ENCODE assay signal across 13 mouse cellular contexts in the genomic region with DNA sequence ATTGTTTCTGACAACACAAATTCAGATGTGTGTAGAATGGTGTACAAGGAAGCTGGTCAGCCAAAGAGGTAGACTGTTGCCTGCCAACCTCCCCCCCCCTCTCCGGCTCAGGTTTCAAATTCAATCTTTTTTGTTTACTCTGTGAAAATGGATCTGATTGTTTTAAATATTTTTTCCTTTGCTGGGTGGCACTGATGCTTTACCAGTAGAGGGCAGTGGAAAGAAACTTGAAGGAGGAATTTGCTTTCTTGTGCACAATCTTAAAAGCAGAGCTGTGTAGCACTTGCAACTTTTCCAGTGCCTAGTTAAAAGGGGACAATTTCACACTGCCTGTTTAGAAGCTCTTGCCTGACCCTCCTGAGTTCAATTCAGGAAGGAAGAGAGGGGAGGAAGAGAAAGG. TPM values are rescaled to one million over a fixed set of nuclear protein-coding genes. Genes with fewer than 3 reads are reported as not detected.
DNase-seq lines count a peak whose midpoint lies in the region; ATAC-seq lines count a peak whose summit lies in the region.
"Had no signal": no experiment of that assay in that cellular context is flagged by ENCODE, and none has a peak within 500 bp of the region (broad histone marks: within the 10 kb centered on the region; RNA-seq: fewer than 3 reads in every experiment).

No protein-coding gene starts in this region.

- no peak for ATAC-seq in CD4-positive, CD25-positive, alpha-beta regulatory T cell, adult 4 months
- no peak for ATAC-seq in kidney, embryonic 15.5 days (replicated peaks; ENCODE audit: low FRiP score)

- no peaks in the 10 kb centered on the region for H3K4me1 ChIP-seq in kidney, embryonic 15.5 days
- H3K4me1 ChIP-seq: embryonic facial prominence, embryonic 15.5 days; limb, embryonic 13.5 days had no signal

- H3K27ac ChIP-seq in kidney, embryonic 15.5 days: no peak overlapping the region
- H3K27ac ChIP-seq: embryonic facial prominence, embryonic 15.5 days; limb, embryonic 13.5 days had no signal

- peaks cover 16% of the 10 kb centered on the region for H3K27me3 ChIP-seq in kidney, embryonic 15.5 days

- H3K4me2 ChIP-seq in kidney, embryonic 15.5 days: no peak overlapping the region
- H3K4me2 ChIP-seq: embryonic facial prominence, embryonic 15.5 days; limb, embryonic 13.5 days had no signal

- H3K9ac ChIP-seq in kidney, embryonic 15.5 days: no peak overlapping the region
- H3K9ac ChIP-seq: embryonic facial prominence, embryonic 15.5 days; limb, embryonic 13.5 days had no signal

- WGBS in kidney, embryonic 15.5 days: 34% methylated on average over 1 of the region's 1 CpGs

- H3K9me3 ChIP-seq in kidney, embryonic 15.5 days (replicated peaks): no peaks in the 10 kb centered on the region
- H3K9me3 ChIP-seq: embryonic facial prominence, embryonic 15.5 days; limb, embryonic 13.5 days had no signal

- H3K36me3 ChIP-seq in kidney, embryonic 15.5 days: no peaks in the 10 kb centered on the region
- H3K36me3 ChIP-seq: embryonic facial prominence, embryonic 15.5 days; limb, embryonic 13.5 days had no signal

- peak; percentile 27 for DNase-seq in CD4-positive, CD25-positive, alpha-beta regulatory T cell, adult 2 months (ENCODE audit: low read depth, low spot score)
- DNase-seq in kidney, postnatal 14 days: peak; percentile 3
- peak; percentile 16 for DNase-seq in Muller cell, postnatal 12 days (ENCODE audit: inconsistent ontology term)
- peak; percentile 2 to 6 for DNase-seq in kidney, postnatal 4 days
- no peak for DNase-seq in cerebellum, postnatal 25 days
- no peak for DNase-seq in thymus, postnatal 10 days (ENCODE audit: low spot score in 2 of 2)
- DNase-seq: adrenal gland, adult 8-10 months; heart, adult 11 months; right cerebral cortex, postnatal 14 days had no signal

- H3K4me3 ChIP-seq in kidney, embryonic 15.5 days (replicated peaks): no peak overlapping the region
- H3K4me3 ChIP-seq: embryonic facial prominence, embryonic 15.5 days; limb, embryonic 13.5 days had no signal

RNA-seq across cellular contexts. Expression of a gene that starts 54.7 kb away (rescaled TPM):
- 100 to 1,000 TPM; 122 to 129 TPM for polyA plus RNA-seq in CD4-positive, CD25-positive, alpha-beta regulatory T cell, adult 4 months (2017; shearing (Covaris generic))
- 226 and 242 TPM in 2 replicates for polyA plus RNA-seq in kidney, embryonic 15.5 days (2015; fragmentation: Nextera tagmentation; extraction: Ambion mirVana)

Comparison
In these comparisons a context has a peak if more than half of its experiments do, and no peak if none do; other contexts are left out.
1. DNase-seq: peak in CD4-positive, CD25-positive, alpha-beta regulatory T cell, adult 2 months (single experiment), kidney, postnatal 14 days (single experiment), Muller cell, postnatal 12 days (single experiment) and kidney, postnatal 4 days (2 of 2); none in cerebellum, postnatal 25 days (0 of 2) and thymus, postnatal 10 days (0 of 2).